Mouse (Mus musculus): ENCODE measurements around the gene Slc44a2. TPM values are rescaled to one million over a fixed set of nuclear protein-coding genes. Genes with fewer than 3 reads are reported as not detected.

The Slc44a2 gene
- polyA plus RNA-seq, 1 experiment, result 505 TPM

- DNase-seq, result peak; percentile 78
- Histone ChIP-seq H3K36me3 (ENCODE audit: control insufficient read depth, insufficient read depth, low read length) (no peaks in the 10 kb centered on the region), H3K4me1 (replicated peaks; ENCODE audit: control insufficient read depth, insufficient read depth, low read length) (peaks cover 12% of the 10 kb centered on the region), H3K27ac (ENCODE audit: control insufficient read depth, insufficient read depth, low read length) (peak overlapping the region; percentile 95), H3K27me3 (ENCODE audit: control insufficient read depth, insufficient read depth, low read length) (no peaks in the 10 kb centered on the region), H3K4me3 (ENCODE audit: control insufficient read depth, insufficient read depth, low read length) (peak overlapping the region; percentile 35; the same call in 1 of the 2 replicates)
- TF ChIP-seq CTCF (IDR thresholded peaks at IDR 0.05; ENCODE audit: borderline replicate concordance, control insufficient read depth, extremely low read depth, insufficient read depth, low read length, poor library complexity) (no peak), POLR2A (IDR thresholded peaks at IDR 0.05; ENCODE audit: control insufficient read depth, extremely low read depth, insufficient read depth, low read length, poor library complexity) (no peak)
- whole genome bisulfite sequencing, result 25% methylated on average over 14 of the region's 14 CpGs
Observed at GRCm38 (mm10) chr9:21366541-21367220, 46.2 kb downstream of the Slc44a2 start.

DNA sequence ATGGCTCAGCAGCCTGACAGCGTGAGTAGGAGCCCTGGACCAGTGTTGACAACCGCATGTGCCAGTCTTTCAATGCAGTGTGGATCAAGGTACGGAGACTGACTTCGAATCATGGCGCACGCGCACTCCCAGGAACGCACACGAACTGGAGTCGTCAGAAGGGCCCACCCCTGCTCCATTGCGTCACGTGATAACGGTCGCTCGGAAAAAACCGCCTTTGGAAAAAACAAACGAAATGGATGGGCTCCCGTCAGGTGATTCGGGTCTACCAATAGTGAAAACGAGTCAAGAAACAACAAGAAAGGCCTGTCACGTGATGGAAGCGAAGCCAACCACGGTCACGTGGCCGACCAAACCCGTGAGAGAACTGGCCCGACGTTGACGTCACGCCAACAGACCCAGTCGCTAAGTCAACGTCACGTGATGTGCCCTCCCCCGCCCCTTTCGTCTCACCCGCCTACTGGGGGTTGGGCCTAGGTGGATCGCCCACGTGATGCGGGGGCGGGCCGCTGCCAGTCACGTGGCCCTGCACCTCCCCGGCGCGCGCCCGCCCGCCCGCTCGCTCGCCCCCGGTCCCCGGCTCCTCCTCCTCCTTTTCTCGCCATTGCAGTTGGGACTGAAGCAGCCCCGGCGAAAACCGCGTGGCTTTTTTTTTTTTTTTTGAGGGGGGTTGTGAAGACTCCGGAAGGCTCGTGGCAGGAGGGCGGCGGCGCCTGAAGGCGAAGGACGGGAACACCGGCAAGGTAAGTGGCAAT, 47.0 kb downstream of the Slc44a2 start, which contains the start of gene Ilf3:
Ilf3 (plus strand) TSS at position 515 of the 755 bp plus-strand sequence.
- Histone ChIP-seq H3K4me3 (ENCODE audit: control insufficient read depth, insufficient read depth, low read length) (peak within 1 kb of the TSS; percentile 55), H3K27ac (ENCODE audit: control insufficient read depth, insufficient read depth, low read length) (peak within 1 kb of the TSS; percentile 95), H3K36me3 (ENCODE audit: control insufficient read depth, insufficient read depth, low read length) (no peaks in the 10 kb centered on the region), H3K4me1 (replicated peaks; ENCODE audit: control insufficient read depth, insufficient read depth, low read length) (peaks cover 14% of the 10 kb centered on the region), H3K27me3 (ENCODE audit: control insufficient read depth, insufficient read depth, low read length) (no peaks in the 10 kb centered on the region)
- DNase-seq, result peak; percentile 99
- WGBS, result under 1% methylated on average over 66 of the region's 66 CpGs
- TF ChIP-seq CTCF (IDR thresholded peaks at IDR 0.05; ENCODE audit: borderline replicate concordance, control insufficient read depth, extremely low read depth, insufficient read depth, low read length, poor library complexity), result 0 out of 2 replicates have a peak, but pooled peaks have one; percentile 6
- TF ChIP-seq POLR2A (IDR thresholded peaks at IDR 0.05; ENCODE audit: control insufficient read depth, extremely low read depth, insufficient read depth, low read length, poor library complexity), result peak; percentile 50; the same call in 1 of the 2 replicates

DNA sequence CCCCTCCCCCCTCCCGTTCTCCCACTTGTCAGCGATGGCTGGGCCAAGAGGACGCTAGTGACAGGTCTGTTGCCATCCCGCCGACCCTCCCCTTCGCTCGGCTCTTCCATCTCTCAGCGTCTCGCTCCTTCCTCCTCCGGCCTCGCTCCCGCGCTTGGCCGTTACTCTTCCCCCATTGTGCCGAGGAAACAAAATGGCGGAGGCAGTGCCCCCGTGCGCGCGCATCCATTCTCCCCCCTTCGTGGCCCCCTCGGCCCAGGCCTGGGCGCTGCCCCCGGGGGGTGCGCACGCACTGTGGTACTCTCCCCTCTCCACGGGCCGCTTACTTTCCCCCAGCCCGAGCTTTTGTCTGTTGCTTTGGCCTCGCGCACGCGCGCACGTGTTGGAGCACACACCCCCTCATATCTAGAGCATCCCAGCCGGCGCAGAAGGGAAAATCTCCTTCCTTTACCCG, 47.7 kb downstream of the Slc44a2 start:
- DNase-seq, result peak; percentile 76
- TF ChIP-seq POLR2A (IDR thresholded peaks at IDR 0.05; ENCODE audit: control insufficient read depth, extremely low read depth, insufficient read depth, low read length, poor library complexity) (no peak; the same call in 1 of the 2 replicates), CTCF (IDR thresholded peaks at IDR 0.05; ENCODE audit: borderline replicate concordance, control insufficient read depth, extremely low read depth, insufficient read depth, low read length, poor library complexity) (no peak)
- Histone ChIP-seq H3K27me3 (ENCODE audit: control insufficient read depth, insufficient read depth, low read length) (no peaks in the 10 kb centered on the region), H3K4me3 (ENCODE audit: control insufficient read depth, insufficient read depth, low read length) (peak overlapping the region; percentile 55), H3K36me3 (ENCODE audit: control insufficient read depth, insufficient read depth, low read length) (0 out of 2 replicates have a peak, but pooled peaks cover 4% of the 10 kb centered on the region), H3K27ac (ENCODE audit: control insufficient read depth, insufficient read depth, low read length) (peak overlapping the region; percentile 23), H3K4me1 (replicated peaks; ENCODE audit: control insufficient read depth, insufficient read depth, low read length) (peaks cover 15% of the 10 kb centered on the region)
- WGBS, result under 1% methylated on average over 38 of the region's 38 CpGs

DNA sequence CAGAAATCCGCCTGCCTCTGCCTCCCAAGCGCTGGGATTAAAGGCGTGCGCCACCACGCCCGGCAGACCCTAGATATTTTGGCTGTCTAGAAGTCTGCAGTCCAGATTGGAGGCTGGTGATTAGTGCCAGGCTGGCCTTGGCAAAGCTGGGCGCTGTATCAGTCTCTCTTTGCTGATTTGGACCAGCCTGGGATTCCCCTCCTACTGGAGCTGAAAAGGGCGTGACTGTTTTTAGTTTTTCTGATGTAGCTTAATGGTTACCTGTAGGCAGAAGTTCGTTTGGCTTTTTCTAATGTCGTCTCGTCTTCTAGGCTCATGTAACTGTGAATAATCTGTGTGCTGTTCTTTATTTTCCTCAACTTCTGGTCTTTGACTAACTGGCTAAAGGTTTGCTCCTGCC, 48.6 kb downstream of the Slc44a2 start:
- Histone ChIP-seq H3K36me3 (ENCODE audit: control insufficient read depth, insufficient read depth, low read length) (0 out of 2 replicates have a peak, but pooled peaks cover 4% of the 10 kb centered on the region), H3K4me1 (replicated peaks; ENCODE audit: control insufficient read depth, insufficient read depth, low read length) (peaks cover 15% of the 10 kb centered on the region), H3K27me3 (ENCODE audit: control insufficient read depth, insufficient read depth, low read length) (no peaks in the 10 kb centered on the region), H3K4me3 (ENCODE audit: control insufficient read depth, insufficient read depth, low read length) (no peak overlapping the region), H3K27ac (ENCODE audit: control insufficient read depth, insufficient read depth, low read length) (no peak overlapping the region)
- no peak for DNase-seq
- TF ChIP-seq CTCF (IDR thresholded peaks at IDR 0.05; ENCODE audit: borderline replicate concordance, control insufficient read depth, extremely low read depth, insufficient read depth, low read length, poor library complexity), result no peak
- TF ChIP-seq POLR2A (IDR thresholded peaks at IDR 0.05; ENCODE audit: control insufficient read depth, extremely low read depth, insufficient read depth, low read length, poor library complexity), result no peak
- WGBS, result 47% methylated on average over 11 of the region's 11 CpGs

DNA sequence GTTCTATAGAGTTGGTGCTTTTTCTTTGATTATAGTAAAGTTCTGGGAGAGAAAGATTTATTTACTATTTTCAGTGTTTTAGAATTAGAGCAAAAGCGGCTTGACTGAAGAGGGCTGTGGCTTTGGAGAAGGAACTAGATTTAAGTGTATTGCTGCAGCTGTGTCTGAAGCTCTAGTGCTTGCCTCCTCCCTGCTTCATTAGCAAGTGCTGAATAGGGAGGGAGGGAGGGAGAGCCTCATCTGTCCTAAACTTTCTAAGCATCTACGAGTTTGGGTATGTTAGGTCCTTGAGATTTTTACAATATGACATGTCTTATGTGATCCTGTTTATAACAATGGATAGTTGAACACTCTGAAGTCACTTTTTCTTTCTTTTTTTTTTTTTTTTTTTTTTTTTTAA, 50.4 kb downstream of the Slc44a2 start:
- TF ChIP-seq CTCF (IDR thresholded peaks at IDR 0.05; ENCODE audit: borderline replicate concordance, control insufficient read depth, extremely low read depth, insufficient read depth, low read length, poor library complexity) (no peak), POLR2A (IDR thresholded peaks at IDR 0.05; ENCODE audit: control insufficient read depth, extremely low read depth, insufficient read depth, low read length, poor library complexity) (no peak)
- Histone ChIP-seq H3K4me3 (ENCODE audit: control insufficient read depth, insufficient read depth, low read length) (no peak overlapping the region), H3K27me3 (ENCODE audit: control insufficient read depth, insufficient read depth, low read length) (no peaks in the 10 kb centered on the region), H3K36me3 (ENCODE audit: control insufficient read depth, insufficient read depth, low read length) (0 out of 2 replicates have a peak, but pooled peaks cover 4% of the 10 kb centered on the region), H3K4me1 (replicated peaks; ENCODE audit: control insufficient read depth, insufficient read depth, low read length) (peaks cover 15% of the 10 kb centered on the region), H3K27ac (ENCODE audit: control insufficient read depth, insufficient read depth, low read length) (no peak overlapping the region)
- WGBS, result 53% methylated on average over 2 of the region's 2 CpGs
- DNase-seq, result no peak

DNA sequence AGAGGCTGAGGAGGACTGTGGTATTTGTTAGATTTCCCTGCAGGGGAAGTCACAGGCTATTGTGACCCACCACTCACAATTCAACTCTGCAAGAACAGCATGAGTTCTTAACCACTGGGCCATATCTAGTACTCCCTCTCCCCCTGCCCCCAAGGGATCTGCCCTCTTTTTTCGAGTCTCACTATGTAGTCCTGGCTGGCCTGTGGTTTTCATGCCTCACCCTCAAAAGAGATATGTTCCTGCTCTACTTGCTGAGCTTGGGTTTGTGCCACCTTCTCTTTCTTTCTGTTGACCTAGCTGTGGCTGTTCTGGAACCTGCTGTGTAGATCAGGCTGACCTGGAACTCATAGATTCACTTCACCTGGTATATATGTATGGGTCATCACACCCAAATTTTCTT, 52.0 kb downstream of the Slc44a2 start:
- TF ChIP-seq CTCF (IDR thresholded peaks at IDR 0.05; ENCODE audit: borderline replicate concordance, control insufficient read depth, extremely low read depth, insufficient read depth, low read length, poor library complexity), result no peak
- no peak for TF ChIP-seq POLR2A (IDR thresholded peaks at IDR 0.05; ENCODE audit: control insufficient read depth, extremely low read depth, insufficient read depth, low read length, poor library complexity)
- no peak overlapping the region for H3K4me3 ChIP-seq (ENCODE audit: control insufficient read depth, insufficient read depth, low read length)
- H3K27me3 ChIP-seq (ENCODE audit: control insufficient read depth, insufficient read depth, low read length), result no peaks in the 10 kb centered on the region
- no peak for DNase-seq
- 0 out of 2 replicates have a peak, but pooled peaks cover 4% of the 10 kb centered on the region for H3K36me3 ChIP-seq (ENCODE audit: control insufficient read depth, insufficient read depth, low read length)
- WGBS, result 11% methylated on average over 1 of the region's 1 CpGs
- H3K4me1 ChIP-seq (replicated peaks; ENCODE audit: control insufficient read depth, insufficient read depth, low read length), result peaks cover 9% of the 10 kb centered on the region
- no peak overlapping the region for H3K27ac ChIP-seq (ENCODE audit: control insufficient read depth, insufficient read depth, low read length)

Data from thymus, adult 2 months (tissue).